Mouse (Mus musculus) brain, embryonic 14.5 days (tissue): Measurements from ENCODE around the gene Dync1i2.

Source experiments
- CTCF ChIP-seq: fragments of 200-500 bp; IDR thresholded peaks from 2 replicates; pipeline ENCODE4 v1.5.1; 2012; ENCODE audit warnings: inconsistent platforms, mild to moderate bottlenecking, moderate library complexity, borderline replicate concordance; ENCODE audit not compliant: insufficient read depth, insufficient read length; ENCODE audit errors: extremely low read depth
- POLR2A ChIP-seq: fragments of 200-500 bp; IDR thresholded peaks from 2 replicates; pipeline ENCODE4 v1.6.1; 2012; ENCODE audit warnings: mild to moderate bottlenecking, inconsistent platforms, borderline replicate concordance; ENCODE audit not compliant: poor library complexity, insufficient read depth, insufficient read length, severe bottlenecking; ENCODE audit errors: extremely low read depth

GRCm38 (mm10) chr2:71241505-71241904 is 30.0 kb downstream of the Dync1i2 start:
- TF ChIP-seq CTCF (no peak), POLR2A (no peak)
